Mouse (Mus musculus) megakaryocyte, embryonic 14.5 days (primary cell): ENCODE measurements around the gene Kif21a.

Source experiments
- FLI1 ChIP-seq: IDR thresholded peaks from 2 replicates; pipeline ENCODE4 v1.6.1; 2012; ENCODE audit warnings: low read length, inconsistent platforms, mixed read lengths
- GATA1 ChIP-seq: IDR thresholded peaks from 3 replicates; pipeline ENCODE4 v1.6.1; 2012; ENCODE audit warnings: mixed read lengths, low read length, inconsistent platforms, borderline replicate concordance

DNA sequence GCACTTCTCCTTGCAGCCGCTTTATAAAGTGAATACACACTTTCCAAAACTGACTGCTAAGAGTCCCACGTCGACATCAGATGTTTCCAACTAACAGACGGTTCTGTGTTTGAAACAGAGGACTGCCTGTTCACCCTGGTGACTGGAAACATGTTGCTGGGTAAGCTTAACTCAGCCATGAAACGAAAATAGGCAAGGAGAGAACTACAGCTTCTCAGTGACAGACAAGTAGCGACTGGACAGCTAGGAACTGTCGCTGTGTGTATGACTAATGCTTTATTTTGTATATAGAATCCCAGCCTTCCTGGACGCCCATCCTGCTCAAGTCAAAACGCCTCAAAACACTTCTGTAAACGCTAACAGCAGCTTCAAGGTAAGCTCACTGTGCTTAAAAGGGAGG lies 21.3 kb downstream of the Kif21a start:
- TF ChIP-seq GATA1 (no peak), FLI1 (no peak)
